Mouse (Mus musculus): ENCODE data around the gene Olfr918.

Gene Olfr918

DNA sequence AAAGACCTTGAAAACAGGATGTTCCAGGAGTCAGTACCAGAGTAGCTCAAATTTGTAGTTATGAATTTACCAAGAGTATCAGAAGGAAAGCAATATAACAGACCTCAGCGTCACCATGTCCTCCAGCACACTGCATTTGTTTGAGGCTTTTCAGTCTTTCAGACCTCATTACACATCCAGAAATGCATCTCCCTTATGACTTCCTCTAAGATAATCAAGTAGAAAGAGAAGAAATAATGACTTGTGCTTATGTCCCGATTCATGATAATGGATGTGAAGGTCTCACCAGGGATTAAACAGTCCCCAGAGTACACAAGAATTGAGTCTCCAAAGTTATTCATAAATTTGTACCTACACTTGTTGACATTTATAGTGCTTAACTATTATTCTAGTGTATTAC lies at the start of gene Olfr918:
Olfr918 (minus strand) TSS at position 101 of the 400 bp plus-strand sequence.
- no peak for DNase-seq (ENCODE audit: extremely low read depth, insufficient read length, low spot score)

- DNase-seq (ENCODE audit: extremely low read depth, insufficient read length, low spot score): no peak
Measured at GRCm38 (mm10) chr9:38724044-38724443, 49.6 kb upstream of the Olfr918 start.

- peak; percentile 22 for DNase-seq (ENCODE audit: extremely low read depth, insufficient read length, low spot score)
Measured at GRCm38 (mm10) chr9:38718927-38719441, 44.6 kb upstream of the Olfr918 start.

GRCm38 (mm10) chr9:38718102-38718501 lies 43.7 kb upstream of the Olfr918 start, which contains the start of gene Vwa5a:
TSS of gene Vwa5a (plus strand) at chr9:38718268.
- peak; percentile 40 for DNase-seq (ENCODE audit: extremely low read depth, insufficient read length, low spot score)

GRCm38 (mm10) chr9:38672887-38673286 lies 1.5 kb downstream of the Olfr918 start:
- no peak for DNase-seq (ENCODE audit: extremely low read depth, insufficient read length, low spot score)

DNA sequence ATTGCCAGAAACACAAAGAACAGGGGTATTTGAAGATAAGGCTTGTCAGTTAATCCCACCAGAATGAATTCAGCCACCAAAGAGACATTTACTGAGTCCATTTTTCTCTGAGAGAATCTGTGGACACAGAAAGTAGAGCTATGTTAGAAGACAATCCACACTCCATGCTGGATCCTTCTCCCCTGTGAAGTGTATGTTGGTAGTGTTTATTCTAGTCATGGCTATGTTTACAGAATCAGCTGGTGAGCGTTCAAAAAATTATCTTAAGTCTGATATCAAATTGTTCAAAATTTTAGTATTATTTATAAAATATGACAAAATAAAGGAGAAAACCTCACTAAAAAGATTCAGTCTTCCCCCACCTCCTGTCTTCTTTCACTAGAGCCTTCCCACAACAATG lies 8.7 kb downstream of the Olfr918 start, which contains the start of gene Olfr917:
Olfr917 (minus strand) TSS at position 101 of the 400 bp plus-strand sequence.
- no peak for DNase-seq (ENCODE audit: extremely low read depth, insufficient read length, low spot score)

DNA sequence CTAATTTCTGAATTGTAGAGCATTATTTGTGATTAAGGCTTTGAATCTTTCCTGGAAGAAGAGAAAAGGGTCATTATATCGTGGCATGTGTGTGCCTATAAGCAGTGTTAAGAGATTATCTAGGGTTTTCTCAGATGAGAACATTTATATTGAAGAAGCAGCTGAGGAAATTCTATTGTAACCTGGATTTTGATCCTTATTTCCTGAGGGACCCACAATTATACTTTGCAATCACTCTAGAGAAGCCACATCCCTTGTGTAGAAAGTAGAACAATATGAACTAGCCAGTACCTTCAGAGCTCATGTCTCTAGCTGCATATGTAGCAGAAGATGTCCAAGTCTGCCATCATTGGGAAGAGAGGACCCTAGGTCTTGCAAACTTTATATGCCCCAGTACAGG lies 14.6 kb downstream of the Olfr918 start, which contains the start of gene Olfr916:
Olfr916 (minus strand) TSS at position 101 of the 400 bp plus-strand sequence.
- no peak for DNase-seq (ENCODE audit: extremely low read depth, insufficient read length, low spot score)

GRCm38 (mm10) chr9:38632406-38632805 lies 42.0 kb downstream of the Olfr918 start:
- no peak for DNase-seq (ENCODE audit: extremely low read depth, insufficient read length, low spot score)
